Mouse (Mus musculus) cerebellum, adult 18-20 months (tissue): Measurements from ENCODE around the gene Inhbb.

Source experiments
- DNase-seq, 2 experiments: peaks; one replicate each; pipeline ENCODE4 v3.0.0; 2021

The Inhbb gene

DNA sequence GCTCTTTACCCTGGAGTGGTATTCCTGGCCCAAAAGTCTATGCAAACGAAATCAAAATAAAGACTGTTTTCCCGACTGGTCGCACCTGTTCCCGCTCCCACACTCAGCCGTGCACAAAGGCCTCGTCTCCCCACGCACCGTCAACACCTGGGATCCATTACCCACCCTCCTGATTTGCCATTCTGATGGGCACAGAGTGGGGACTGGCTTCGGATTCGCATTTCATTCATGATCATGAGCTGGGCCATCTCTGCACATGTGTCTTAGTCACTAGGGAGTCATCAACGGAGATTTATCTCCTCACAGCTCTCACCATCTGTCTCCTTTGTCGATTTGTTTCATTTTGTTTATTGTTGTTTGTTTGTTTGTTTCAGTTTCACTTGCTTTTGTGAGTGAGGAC is 54.5 kb downstream of the Inhbb start:
- no peak for DNase-seq

DNA sequence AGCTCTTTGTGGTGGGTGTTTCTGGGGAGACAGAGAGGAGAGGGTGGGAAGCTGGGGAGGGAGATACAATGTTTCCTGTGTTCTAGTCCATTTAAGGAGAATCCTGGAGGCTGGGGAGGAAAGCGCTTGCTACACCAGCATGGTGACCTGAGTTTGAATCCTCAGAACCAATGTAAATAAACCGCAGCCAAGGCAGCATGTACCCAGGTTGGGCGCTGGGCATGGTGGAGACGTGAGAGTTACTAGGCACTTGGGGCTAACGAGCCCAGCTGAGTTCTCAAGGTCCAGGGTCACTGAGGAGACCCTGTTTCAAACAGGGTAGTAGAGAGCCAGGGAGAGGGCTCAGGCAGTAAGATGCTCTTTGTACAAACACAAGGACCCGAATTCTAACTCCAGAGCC is 55.7 kb downstream of the Inhbb start:
- no peak for DNase-seq
